Mouse (Mus musculus) MEL (cell line): ENCODE data around the gene Slc39a9. TPM values are rescaled to one million over a fixed set of nuclear protein-coding genes. Genes with fewer than 3 reads are reported as not detected.

ENCODE experiments used
- DNase-seq: peaks from one replicate; pipeline ENCODE4 v3.0.0; 2011; ENCODE audit warnings: low read depth, low spot score
- H3K27ac ChIP-seq: 2 replicates; pipeline ENCODE4 v1.5.1; 2012; ENCODE audit warnings: low read depth, mild to moderate bottlenecking, control low read depth, low read length, moderate library complexity; ENCODE audit not compliant: control insufficient read depth
- H3K27me3 ChIP-seq, 2 experiments: fragments of 150-350 bp in 1 of 2; sonication (generic) in 1 of 2; 2 replicates each; pipeline ENCODE4 v1.6.1; 2012; ENCODE audit warnings: low read length in 2 of 2, mild to moderate bottlenecking in 2 of 2, improper control_type of control experiment in 1 of 2, moderate library complexity in 1 of 2; ENCODE audit not compliant: insufficient read depth in 2 of 2, control insufficient read depth in 1 of 2
- H3K36me3 ChIP-seq, 2 experiments: 2 replicates each; pipeline ENCODE4 v1.6.1; 2012 to 2014; ENCODE audit warnings: low read length in 2 of 2, improper control_type of control experiment in 1 of 2, inconsistent platforms in 1 of 2, mild to moderate bottlenecking in 1 of 2; ENCODE audit not compliant: insufficient read depth in 2 of 2, control insufficient read depth in 1 of 2
- H3K4me1 ChIP-seq, 2 experiments: fragments of 150-350 bp in 1 of 2; sonication (generic) in 1 of 2; 2 replicates each; pipeline ENCODE4 v1.6.1; 2012; ENCODE audit warnings: low read length in 2 of 2, improper control_type of control experiment in 1 of 2, mild to moderate bottlenecking in 1 of 2; ENCODE audit not compliant: insufficient read depth in 2 of 2, control insufficient read depth in 1 of 2
- H3K4me3 ChIP-seq, 2 experiments: fragments of 150-350 bp in 1 of 2; sonication (generic) in 1 of 2; 2 replicates each; pipeline ENCODE4 v1.5.1; 2012; ENCODE audit warnings: low read depth in 2 of 2, low read length in 2 of 2, mild to moderate bottlenecking in 2 of 2, moderate library complexity in 2 of 2, control low read depth in 1 of 2, improper control_type of control experiment in 1 of 2; ENCODE audit not compliant: control insufficient read depth in 1 of 2, insufficient read depth in 1 of 2
- H3K79me2 ChIP-seq: 2 replicates; pipeline ENCODE4 v1.6.1; 2012; ENCODE audit warnings: mild to moderate bottlenecking, low read length, moderate library complexity; ENCODE audit not compliant: control insufficient read depth, poor library complexity, insufficient read depth
- H3K9ac ChIP-seq: 2 replicates; pipeline ENCODE4 v1.6.1; 2012; ENCODE audit warnings: low read depth, mild to moderate bottlenecking, control low read depth, low read length, moderate library complexity; ENCODE audit not compliant: control insufficient read depth, poor library complexity, severe bottlenecking
- H3K9me3 ChIP-seq: fragments of 150-350 bp; sonication (generic); replicated peaks from 2 replicates; pipeline ENCODE4 v1.6.1; 2012; ENCODE audit warnings: mild to moderate bottlenecking, low read length, improper control_type of control experiment, moderate library complexity; ENCODE audit not compliant: insufficient read depth
- BHLHE40 ChIP-seq: IDR thresholded peaks from 2 replicates; pipeline ENCODE4 v1.6.1; 2012; ENCODE audit warnings: low read depth, mild to moderate bottlenecking, inconsistent platforms, low read length, improper control_type of control experiment, borderline replicate concordance
- CTCF ChIP-seq, 3 experiments: IDR thresholded peaks in 2 of 3; conservative IDR thresholded peaks in 1 of 3; 2 replicates each; pipeline ENCODE4 v1.5.1; 2011 to 2012; ENCODE audit warnings: low read length in 3 of 3, low read depth in 2 of 3, mild to moderate bottlenecking in 2 of 3, improper control_type of control experiment in 1 of 3, inconsistent platforms in 1 of 3, mixed read lengths in 1 of 3, moderate library complexity in 1 of 3; ENCODE audit not compliant: control insufficient read depth in 1 of 3, insufficient read depth in 1 of 3, poor library complexity in 1 of 3, severe bottlenecking in 1 of 3
- E2F4 ChIP-seq: IDR thresholded peaks from 2 replicates; pipeline ENCODE4 v1.6.1; 2011; ENCODE audit warnings: low read depth, low read length, improper control_type of control experiment, borderline replicate concordance
- ELF1 ChIP-seq: IDR thresholded peaks from 2 replicates; pipeline ENCODE4 v1.6.1; 2014; ENCODE audit warnings: low read depth, mild to moderate bottlenecking, inconsistent platforms, low read length, improper control_type of control experiment, moderate library complexity
- EP300 ChIP-seq, 2 experiments: IDR thresholded peaks; 2 replicates each; pipeline ENCODE4 v1.6.1; 2011; ENCODE audit warnings: improper control_type of control experiment in 2 of 2, low read length in 2 of 2, low read depth in 1 of 2, mild to moderate bottlenecking in 1 of 2
- ETS1 ChIP-seq: IDR thresholded peaks from 2 replicates; pipeline ENCODE4 v1.6.1; 2012; ENCODE audit warnings: low read depth, mild to moderate bottlenecking, inconsistent platforms, low read length, improper control_type of control experiment, moderate library complexity
- KAT2A ChIP-seq: conservative IDR thresholded peaks from 2 replicates; pipeline ENCODE4 v1.6.1; 2012; ENCODE audit warnings: low read depth, low read length, improper control_type of control experiment, inconsistent platforms
- MAFK ChIP-seq: IDR thresholded peaks from 2 replicates; pipeline ENCODE4 v1.6.1; 2011; ENCODE audit warnings: low read depth, mild to moderate bottlenecking, low read length, improper control_type of control experiment, borderline replicate concordance
- MAX ChIP-seq: IDR thresholded peaks from 2 replicates; pipeline ENCODE4 v1.6.1; 2011; ENCODE audit warnings: low read length, improper control_type of control experiment
- MEF2A ChIP-seq: IDR thresholded peaks from 2 replicates; pipeline ENCODE4 v1.6.1; 2014; ENCODE audit warnings: low read depth, mild to moderate bottlenecking, inconsistent platforms, low read length, improper control_type of control experiment; ENCODE audit not compliant: poor library complexity, insufficient replicate concordance, severe bottlenecking; ENCODE audit errors: extremely low read depth
- MYB ChIP-seq: IDR thresholded peaks from 2 replicates; pipeline ENCODE4 v1.6.1; 2011; ENCODE audit warnings: mild to moderate bottlenecking, low read depth, low read length, improper control_type of control experiment
- MYC ChIP-seq: IDR thresholded peaks from 2 replicates; pipeline ENCODE4 v1.6.1; 2011; ENCODE audit warnings: low read depth, mild to moderate bottlenecking, low read length, improper control_type of control experiment, moderate library complexity
- RAD21 ChIP-seq: IDR thresholded peaks from 2 replicates; pipeline ENCODE4 v1.6.1; 2011; ENCODE audit warnings: mild to moderate bottlenecking, low read depth, low read length, improper control_type of control experiment
- RCOR1 ChIP-seq: IDR thresholded peaks from 2 replicates; pipeline ENCODE4 v1.6.1; 2012; ENCODE audit warnings: low read depth, mild to moderate bottlenecking, inconsistent platforms, low read length, improper control_type of control experiment
- SIN3A ChIP-seq: IDR thresholded peaks from 2 replicates; pipeline ENCODE4 v1.6.1; 2012; ENCODE audit warnings: low read length, improper control_type of control experiment, inconsistent platforms
- UBTF ChIP-seq: IDR thresholded peaks from 2 replicates; pipeline ENCODE4 v1.6.1; 2012; ENCODE audit warnings: low read depth, mild to moderate bottlenecking, inconsistent platforms, low read length, improper control_type of control experiment, moderate library complexity, borderline replicate concordance; ENCODE audit not compliant: insufficient read depth
- USF2 ChIP-seq, 2 experiments: IDR thresholded peaks; 2 replicates each; pipeline ENCODE4 v1.6.1; 2011 to 2012; ENCODE audit warnings: improper control_type of control experiment in 2 of 2, low read length in 2 of 2, borderline replicate concordance in 1 of 2, inconsistent platforms in 1 of 2, low read depth in 1 of 2, mild to moderate bottlenecking in 1 of 2; ENCODE audit not compliant: insufficient read depth in 1 of 2
- ZMIZ1 ChIP-seq: IDR thresholded peaks from 2 replicates; pipeline ENCODE4 v1.6.1; 2012; ENCODE audit warnings: low read depth, mild to moderate bottlenecking, inconsistent platforms, low read length, improper control_type of control experiment, moderate library complexity
- polyA plus RNA-seq, 2 experiments: library from polyadenylated mRNA; stranded (reverse) in 1 of 2; unstranded in 1 of 2; fragments of >175 nt in 1 of 2; fragments of >200 nt in 1 of 2; gene quantifications; 2 replicates each; pipeline versions ENCODE4 v1.2.1 to v1.2.4; 2012; ENCODE audit warnings: low replicate concordance in 2 of 2, low read depth in 1 of 2; ENCODE audit not compliant: insufficient read length in 2 of 2, insufficient read depth in 1 of 2, missing spikeins in 1 of 2
- total RNA-seq: library from RNA; depleted of rRNA; stranded (reverse); fragments of 300-350 nt; gene quantifications from 2 replicates; pipeline ENCODE4 v1.2.3, GENCODE M21; 2012

The Slc39a9 gene
- total and polyA plus RNA-seq, 3 experiments = 13.1 to 34.4 TPM; not detected in 1

DNA sequence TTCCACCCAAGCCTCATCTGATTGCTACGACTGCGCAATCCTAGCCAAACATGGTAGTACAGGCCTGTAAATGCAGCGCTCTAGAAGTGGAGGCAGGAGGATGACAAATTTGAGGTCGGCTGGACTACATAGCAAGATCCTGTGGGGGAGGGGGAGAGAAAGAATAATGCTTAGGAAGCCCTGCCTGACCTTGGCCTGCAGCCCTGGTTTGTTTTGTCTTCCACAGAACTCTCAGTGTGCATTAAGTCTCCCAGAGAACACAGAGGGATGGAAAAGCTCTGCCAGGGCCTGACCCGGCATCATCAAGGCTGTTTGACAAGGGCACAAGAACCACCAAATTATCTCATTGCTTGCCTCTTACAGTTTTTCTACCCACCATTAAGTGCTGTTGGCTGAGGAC, 46.0 kb downstream of the Slc39a9 start:
- no peak for TF ChIP-seq MAX
- no peak for TF ChIP-seq CTCF (IDR thresholded peaks at IDR 0.05 in 2 of 3, conservative IDR thresholded peaks at IDR 0.05 in 1 of 3; ENCODE audit: control insufficient read depth in 1 of 3, insufficient read depth in 1 of 3, low read depth in 2 of 3, low read length in 3 of 3, poor library complexity in 1 of 3, severe bottlenecking in 1 of 3)
- no peak for TF ChIP-seq RAD21
- no peak for TF ChIP-seq SIN3A
- TF ChIP-seq USF2 (IDR thresholded peaks at IDR 0.05; ENCODE audit: borderline replicate concordance in 1 of 2, insufficient read depth in 1 of 2, low read depth in 1 of 2, low read length in 2 of 2) = no peak
- no peak for TF ChIP-seq UBTF
- TF ChIP-seq ETS1 = no peak
- no peak for TF ChIP-seq E2F4
- no peak for TF ChIP-seq ZMIZ1
- no peak for TF ChIP-seq MEF2A
- no peak for TF ChIP-seq MAFK
- TF ChIP-seq RCOR1 = no peak
- no peak for TF ChIP-seq EP300 (IDR thresholded peaks at IDR 0.05; ENCODE audit: low read depth in 1 of 2, low read length in 2 of 2)
- no peak for TF ChIP-seq MYC
- H3K79me2 ChIP-seq = no peaks in the 10 kb centered on the region
- no peak overlapping the region for H3K27ac ChIP-seq
- no peak overlapping the region for H3K4me3 ChIP-seq
- no peak overlapping the region for H3K9ac ChIP-seq
- no peak for DNase-seq
- H3K36me3 ChIP-seq = no peaks in the 10 kb centered on the region
- no peaks in the 10 kb centered on the region for H3K9me3 ChIP-seq
- H3K4me1 ChIP-seq = 0 out of 4 replicates have a peak, but pooled peaks cover 0 to 6% of the 10 kb centered on the region in 2 experiments
- no peaks in the 10 kb centered on the region for H3K27me3 ChIP-seq

DNA sequence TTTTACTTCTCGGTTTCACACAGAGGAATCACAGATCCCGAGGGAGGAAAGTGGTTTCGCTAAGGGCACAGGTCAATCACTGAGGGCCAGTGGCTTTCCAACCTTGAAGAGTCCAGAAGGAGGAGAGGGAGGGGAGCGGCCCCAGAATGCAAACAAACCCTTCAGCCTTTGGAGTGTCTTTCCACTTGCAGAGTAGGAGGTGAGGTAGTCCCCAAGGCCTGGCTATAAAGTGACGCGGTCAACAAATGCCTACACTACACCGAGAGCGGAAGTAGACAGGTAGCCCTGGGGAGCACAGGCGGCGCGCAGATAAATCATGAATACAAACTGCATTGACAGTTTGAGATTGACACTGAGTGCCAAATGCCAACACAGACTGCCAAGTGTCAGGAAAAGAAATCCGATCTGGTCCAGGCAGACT, 48.0 kb downstream of the Slc39a9 start:
- Histone ChIP-seq H3K4me3 (no peak overlapping the region), H3K79me2 (no peaks in the 10 kb centered on the region), H3K36me3 (no peaks in the 10 kb centered on the region), H3K4me1 (0 out of 4 replicates have a peak, but pooled peaks cover 0 to 6% of the 10 kb centered on the region in 2 experiments), H3K9ac (no peak overlapping the region)
- no peak for DNase-seq
- TF ChIP-seq MYB = no peak
- TF ChIP-seq ETS1 = no peak
- no peak for TF ChIP-seq KAT2A
- TF ChIP-seq MEF2A = no peak
- no peak for TF ChIP-seq ZMIZ1
- no peak for TF ChIP-seq MAX
- TF ChIP-seq UBTF = no peak
- TF ChIP-seq BHLHE40 = no peak
- TF ChIP-seq ELF1 = no peak
- TF ChIP-seq, all 39 proteins: peak for 0
- H3K27me3 ChIP-seq = no peaks in the 10 kb centered on the region
- H3K9me3 ChIP-seq = no peaks in the 10 kb centered on the region
- no peak overlapping the region for H3K27ac ChIP-seq
